Mouse (Mus musculus): ENCODE data around the gene Slc25a25.

The Slc25a25 gene

GRCm38 (mm10) chr2:32408429-32409424, 42.5 kb downstream of the Slc25a25 start:
- CTCF ChIA-PET = no interaction called here

- CTCF ChIA-PET = interaction anchor here (0.6 kb wide), 1 partner anchor 15 kb away, joined by 4 read pairs; no protein-coding TSS in a partner anchor
These were observed 44.0 kb downstream of the Slc25a25 start for GRCm38 (mm10) chr2:32407144-32407824.

- CTCF ChIA-PET = interaction anchor here (0.6 to 1.4 kb wide), 5 partner anchors 47 to 273 kb away, joined by 3 to 13 read pairs (median 4); partner anchors contain the start of gene Slc25a25
These were observed 46.6 kb downstream of the Slc25a25 start for GRCm38 (mm10) chr2:32404663-32405062.

GRCm38 (mm10) chr2:32396695-32397094, 54.5 kb downstream of the Slc25a25 start:
- CTCF ChIA-PET = interaction anchor here (0.6 to 1.3 kb wide), 2 partner anchors 9 to 14 kb away, joined by 3 to 5 read pairs; no protein-coding TSS in a partner anchor

GRCm38 (mm10) chr2:32395946-32396621, 55.2 kb downstream of the Slc25a25 start:
- CTCF ChIA-PET = interaction anchor here (1.3 kb wide), 1 partner anchor 15 kb away, joined by 5 read pairs; no protein-coding TSS in a partner anchor

GRCm38 (mm10) chr2:32395484-32395945, 55.7 kb downstream of the Slc25a25 start, which contains the start of gene Ptges2:
Gene Ptges2, plus strand, starts transcription at chr2:32395896.
- CTCF ChIA-PET = no interaction called here

- CTCF ChIA-PET = interaction anchor here (0.6 to 0.7 kb wide), 2 partner anchors 165 to 386 kb away, joined by 4 to 5 read pairs; no protein-coding TSS in a partner anchor
These were observed 56.3 kb downstream of the Slc25a25 start for GRCm38 (mm10) chr2:32394973-32395372.

- CTCF ChIA-PET = no interaction called here
These were observed 59.2 kb downstream of the Slc25a25 start for GRCm38 (mm10) chr2:32392063-32392462.

GRCm38 (mm10) chr2:32390871-32391270, 60.4 kb downstream of the Slc25a25 start:
- CTCF ChIA-PET = no interaction called here

GRCm38 (mm10) chr2:32389157-32389556, 62.1 kb downstream of the Slc25a25 start:
- CTCF ChIA-PET = no interaction called here

GRCm38 (mm10) chr2:32387706-32388490, 63.3 kb downstream of the Slc25a25 start, which contains the start of gene Lcn2:
Gene Lcn2, minus strand, starts transcription at chr2:32388252.
- CTCF ChIA-PET = no interaction called here

- CTCF ChIA-PET = no interaction called here
These were observed 68.6 kb downstream of the Slc25a25 start for GRCm38 (mm10) chr2:32382689-32383088.

- CTCF ChIA-PET = no interaction called here
These were observed 69.4 kb downstream of the Slc25a25 start, which contains the start of gene 1110008P14Rik for GRCm38 (mm10) chr2:32381775-32382223. Gene 1110008P14Rik, minus strand, starts transcription at chr2:32381938.

- CTCF ChIA-PET = no interaction called here
These were observed 70.0 kb downstream of the Slc25a25 start for GRCm38 (mm10) chr2:32381141-32381774.

GRCm38 (mm10) chr2:32380001-32380500, 71.2 kb downstream of the Slc25a25 start:
- CTCF ChIA-PET = no interaction called here

- CTCF ChIA-PET = no interaction called here
These were observed 74.3 kb downstream of the Slc25a25 start for GRCm38 (mm10) chr2:32376963-32377362.

- CTCF ChIA-PET = interaction anchor here (0.6 kb wide), 1 partner anchor 15 kb away, joined by 3 read pairs; no protein-coding TSS in a partner anchor
These were observed 75.8 kb downstream of the Slc25a25 start for GRCm38 (mm10) chr2:32375317-32375940.

- CTCF ChIA-PET = no interaction called here
These were observed 77.1 kb downstream of the Slc25a25 start for GRCm38 (mm10) chr2:32374191-32374590.

GRCm38 (mm10) chr2:32367315-32367714, 83.9 kb downstream of the Slc25a25 start:
- CTCF ChIA-PET = no interaction called here

Measured in spleen, embryonic (tissue).